Mouse (Mus musculus): ENCODE measurements at regions not wholly inside any gene's neighbourhood (a gene's known extent, or its start where the extent isn't known, plus 50 kb on each side); places are given as distances from the start of the nearest gene placed in this dataset.

- TF ChIP-seq EP300 (IDR thresholded peaks at IDR 0.05) (peak; percentile 79), CTCF (IDR thresholded peaks at IDR 0.05) (no peak)
Measured at GRCm38 (mm10) chr17:14749281-14749680, 55.2 kb upstream of the Thbs2 start.
